Mouse (Mus musculus) limb, embryonic 11.5 days (tissue): ENCODE measurements around the gene Gm21885. TPM values are rescaled to one million over a fixed set of nuclear protein-coding genes. Genes with fewer than 3 reads are reported as not detected.

Experiments
- ATAC-seq: fragments of 200-750 bp; cut with Nextera tagmentation; 2 replicates; pipeline ENCODE4 v1.8.0; 2017; ENCODE audit warnings: low read depth; ENCODE audit not compliant: insufficient number of reproducible peaks, low FRiP score, low TSS enrichment
- DNase-seq: peaks from one replicate; pipeline ENCODE4 v3.0.0-alpha.2; 2015; ENCODE audit warnings: low spot score
- H3K27ac ChIP-seq: fragments of 300-500 bp; sonication (generic); replicated peaks from 2 replicates; pipeline ENCODE4 v1.5.1; 2014; ENCODE audit warnings: low read depth, mild to moderate bottlenecking, low read length
- H3K27me3 ChIP-seq: fragments of 300-500 bp; sonication (generic); 2 replicates; pipeline ENCODE4 v1.6.1; 2014; ENCODE audit warnings: mild to moderate bottlenecking, low read length, mixed read lengths; ENCODE audit not compliant: control insufficient read depth, insufficient read depth
- H3K36me3 ChIP-seq: fragments of 300-500 bp; sonication (generic); 2 replicates; pipeline ENCODE4 v1.6.1; 2014; ENCODE audit warnings: mild to moderate bottlenecking, low read length, moderate library complexity, mixed read lengths; ENCODE audit not compliant: control insufficient read depth, insufficient read depth
- H3K4me1 ChIP-seq: fragments of 300-500 bp; sonication (generic); 2 replicates; pipeline ENCODE4 v1.6.1; 2014; ENCODE audit warnings: low read length, mixed read lengths; ENCODE audit not compliant: control insufficient read depth, insufficient read depth
- H3K4me2 ChIP-seq: fragments of 300-500 bp; sonication (generic); 2 replicates; pipeline ENCODE4 v1.6.1; 2014; ENCODE audit warnings: low read depth, mild to moderate bottlenecking, moderate library complexity; ENCODE audit not compliant: severe bottlenecking
- H3K4me3 ChIP-seq: fragments of 300-500 bp; sonication (generic); 2 replicates; pipeline ENCODE4 v1.5.1; 2014; ENCODE audit warnings: low read depth, low read length
- H3K9ac ChIP-seq: fragments of 300-500 bp; sonication (generic); 2 replicates; pipeline ENCODE4 v1.6.1; 2014; ENCODE audit warnings: mild to moderate bottlenecking, low read length
- H3K9me3 ChIP-seq: fragments of 300-500 bp; sonication (generic); 2 replicates; pipeline ENCODE4 v1.6.1; 2016; ENCODE audit warnings: low read length; ENCODE audit not compliant: control insufficient read depth
- WGBS: fragments of 180-500 bp; shearing (Covaris S2); extraction: QIAGEN DNeasy Blood & Tissue Kit; methylation state at CpG from one replicate; pipeline ENCODE4 v1.1.7; 2014; 5-methylcytosine and 5-hydroxymethylcytosine counted together
- polyA plus RNA-seq: library from polyadenylated mRNA; unstranded; fragments of >200 nt; fragmentation: Nextera tagmentation; extraction: Ambion mirVana; gene quantifications from 2 replicates; pipeline ENCODE4 v1.2.1, GENCODE M21; 2014

Gm21885 gene
- polyA plus RNA-seq, 1 experiment from 2014 or later: 0.52 TPM

DNA sequence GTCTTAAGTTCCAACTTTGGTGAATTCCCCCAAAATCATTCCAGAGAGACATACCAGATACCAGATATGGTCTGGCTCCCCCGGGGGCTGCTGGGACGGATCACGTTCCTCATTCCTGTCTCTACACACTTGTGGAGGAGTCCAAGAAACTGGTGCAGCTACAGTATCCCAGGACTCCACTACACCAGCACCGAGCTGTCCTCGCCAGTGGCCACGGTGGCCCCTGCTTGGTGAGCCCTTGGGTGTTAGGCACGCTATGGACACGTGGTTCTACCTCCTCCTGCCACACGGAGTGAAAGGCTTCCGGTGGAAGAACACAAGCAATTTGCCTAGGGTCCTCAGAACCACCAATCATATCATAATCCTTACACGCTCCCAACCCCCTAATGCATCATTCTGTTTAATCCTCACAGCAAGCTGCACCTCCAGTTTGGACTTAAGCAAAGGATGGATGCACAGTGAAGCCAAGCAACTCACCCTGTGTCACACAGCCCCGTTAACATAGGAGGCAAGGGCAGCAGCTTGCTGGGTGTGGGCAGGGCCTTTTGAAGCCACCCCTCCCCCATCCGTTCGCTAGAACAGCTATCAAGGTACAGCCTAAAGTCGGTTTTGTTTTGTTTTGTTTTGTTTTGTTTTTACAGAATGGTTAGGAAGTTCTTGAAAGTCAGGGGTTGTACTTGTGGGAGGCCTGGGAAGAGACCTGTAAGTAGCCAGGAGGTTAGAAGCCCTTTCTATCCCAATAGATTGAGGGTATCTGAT lies 38.1 kb upstream of the Gm21885 start:
- H3K36me3 ChIP-seq: no peaks in the 10 kb centered on the region; the same call in 1 of the 2 replicates
- 0 out of 2 replicates have a peak overlapping the region, but pooled peaks have one; percentile 16 for H3K4me3 ChIP-seq
- H3K9me3 ChIP-seq: no peaks in the 10 kb centered on the region
- no peaks in the 10 kb centered on the region for H3K27me3 ChIP-seq
- H3K4me1 ChIP-seq: peaks cover 65% of the 10 kb centered on the region
- WGBS: 32% methylated on average over 15 of the region's 15 CpGs
- ATAC-seq: no peak
- peak overlapping the region; percentile 17; the same call in 1 of the 2 replicates for H3K9ac ChIP-seq
- DNase-seq: peak; percentile 46
- H3K4me2 ChIP-seq: peak overlapping the region; percentile 43
- H3K27ac ChIP-seq: peak overlapping the region; percentile 86

DNA sequence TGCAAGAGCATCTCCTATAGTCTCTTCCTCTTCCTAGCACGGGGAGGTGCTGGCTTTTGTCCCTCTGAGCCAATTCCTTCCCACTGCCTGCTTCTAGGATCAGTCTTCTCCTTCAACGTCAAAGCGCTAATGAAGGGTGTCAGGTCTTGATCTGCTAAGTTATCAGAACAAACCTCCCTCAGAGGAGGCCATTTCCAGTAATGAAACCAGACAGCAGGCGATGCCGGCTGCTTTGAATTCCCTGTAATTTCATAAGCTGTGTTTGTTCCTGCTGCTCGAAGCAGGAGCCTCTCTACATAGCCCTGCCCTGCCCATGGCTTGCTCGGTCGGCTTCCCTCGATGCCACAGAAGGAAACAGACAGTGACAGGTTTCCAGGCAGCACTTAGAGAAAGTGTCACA lies 37.3 kb upstream of the Gm21885 start:
- ATAC-seq (no peak), DNase-seq (no peak)
- no peaks in the 10 kb centered on the region for H3K27me3 ChIP-seq
- H3K4me2 ChIP-seq: peak overlapping the region; percentile 1; the same call in 1 of the 2 replicates
- H3K36me3 ChIP-seq: no peaks in the 10 kb centered on the region
- H3K27ac ChIP-seq: no peak overlapping the region; the same call in 1 of the 2 replicates
- 64% methylated on average over 9 of the region's 9 CpGs for WGBS
- peaks cover 62% of the 10 kb centered on the region for H3K4me1 ChIP-seq
- H3K4me3 ChIP-seq: no peak overlapping the region
- no peaks in the 10 kb centered on the region for H3K9me3 ChIP-seq
- no peak overlapping the region for H3K9ac ChIP-seq

DNA sequence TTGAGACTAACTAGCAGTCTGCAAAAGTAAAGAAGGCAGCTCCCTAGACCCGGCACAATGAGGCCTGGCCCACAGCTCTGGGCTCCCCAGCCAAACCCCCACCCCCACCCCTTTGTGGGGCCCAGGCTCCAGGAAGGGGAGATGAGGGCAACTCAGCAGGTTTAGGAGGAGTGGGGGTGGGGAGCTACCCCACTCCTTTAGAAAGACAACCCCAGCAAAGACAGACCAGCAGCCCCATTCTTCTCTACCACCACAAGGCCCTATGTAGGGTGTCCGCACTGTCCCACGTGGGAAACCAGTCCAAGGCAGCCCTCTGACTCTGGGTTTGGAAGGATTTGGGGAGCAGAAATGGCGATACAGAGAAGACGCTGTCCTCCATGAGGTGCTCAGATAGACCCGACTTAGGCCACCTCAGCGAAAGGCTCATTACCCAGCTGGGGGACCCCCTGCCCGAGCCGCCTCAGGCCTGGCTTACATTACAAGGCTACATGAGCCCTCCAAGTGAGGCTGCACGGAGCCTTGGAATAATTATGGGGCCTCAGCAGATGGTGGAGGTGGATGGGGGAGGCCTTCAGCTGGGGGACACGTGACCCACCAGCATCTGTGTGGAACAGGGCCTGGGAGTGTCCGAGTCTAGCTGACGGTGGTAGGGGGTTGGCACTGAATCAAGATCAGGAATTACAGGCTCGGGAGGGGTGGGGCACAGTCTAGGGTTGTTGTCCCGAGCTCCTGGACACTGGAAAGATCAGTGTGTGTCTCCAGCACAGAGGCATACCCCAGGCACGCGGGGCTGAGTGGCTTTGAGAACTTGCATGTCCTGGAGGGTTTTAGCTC lies 35.5 kb upstream of the Gm21885 start, which contains the start of gene Wfikkn2:
Wfikkn2 (minus strand) TSS at position 51 of the 834 bp plus-strand sequence.
- ATAC-seq (peak; percentile 93), DNase-seq (peak; percentile 89)
- Histone ChIP-seq H3K4me1 (peaks cover 52% of the 10 kb centered on the region), H3K4me3 (0 out of 2 replicates have a peak within 1 kb of the TSS, but pooled peaks have one; percentile 1), H3K9ac (peak within 1 kb of the TSS; percentile 40; the same call in 1 of the 2 replicates), H3K9me3 (no peaks in the 10 kb centered on the region), H3K4me2 (peak within 1 kb of the TSS; percentile 1), H3K27me3 (no peaks in the 10 kb centered on the region), H3K36me3 (no peaks in the 10 kb centered on the region), H3K27ac (peak within 1 kb of the TSS; percentile 93)
- 20% methylated on average over 17 of the region's 17 CpGs for WGBS

DNA sequence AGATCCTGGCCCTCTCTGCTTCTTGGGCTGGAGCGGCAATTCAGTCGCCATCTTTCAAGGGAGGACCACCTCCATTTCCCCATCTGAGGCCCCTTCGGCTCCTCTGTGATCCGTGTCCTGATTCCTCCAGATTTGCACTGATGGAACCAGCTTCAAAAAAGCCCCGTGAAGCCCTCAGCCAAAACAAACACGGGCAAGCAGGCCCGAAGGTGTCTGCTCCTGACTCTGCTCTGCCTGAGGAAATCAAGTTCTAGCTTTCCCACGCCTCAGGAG lies 34.9 kb upstream of the Gm21885 start:
- DNase-seq (no peak), ATAC-seq (no peak)
- Histone ChIP-seq H3K4me3 (no peak overlapping the region), H3K36me3 (no peaks in the 10 kb centered on the region), H3K4me2 (no peak overlapping the region; the same call in 1 of the 2 replicates), H3K4me1 (peaks cover 48% of the 10 kb centered on the region), H3K27me3 (no peaks in the 10 kb centered on the region), H3K9me3 (no peaks in the 10 kb centered on the region), H3K9ac (0 out of 2 replicates have a peak overlapping the region, but pooled peaks have one; percentile 32), H3K27ac (peak overlapping the region; percentile 86)
- 49% methylated on average over 8 of the region's 8 CpGs for whole genome bisulfite sequencing

DNA sequence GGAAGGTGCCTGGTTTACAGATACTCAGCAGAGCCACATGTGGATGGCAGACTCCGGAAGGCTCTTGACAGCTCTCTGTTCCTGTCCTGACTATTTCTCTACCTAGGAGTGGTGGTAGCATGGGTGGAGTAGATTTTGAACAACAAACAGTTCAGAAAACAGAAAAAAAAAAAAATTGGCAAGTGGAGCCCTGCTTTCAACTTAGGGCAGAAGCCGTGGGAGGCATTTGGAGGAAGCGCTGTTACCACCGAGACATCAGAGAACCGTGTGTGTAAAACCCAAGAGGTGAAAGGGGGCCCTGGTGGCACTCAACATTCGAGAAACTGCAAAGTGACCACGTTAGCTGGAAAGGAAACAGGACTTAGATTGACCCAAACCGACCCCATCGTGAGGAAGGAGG lies 28.5 kb upstream of the Gm21885 start:
- H3K9ac ChIP-seq: no peak overlapping the region
- H3K9me3 ChIP-seq: no peaks in the 10 kb centered on the region
- no peak overlapping the region for H3K27ac ChIP-seq
- no peaks in the 10 kb centered on the region for H3K27me3 ChIP-seq
- DNase-seq (no peak), ATAC-seq (no peak)
- H3K36me3 ChIP-seq: no peaks in the 10 kb centered on the region
- no peak overlapping the region for H3K4me3 ChIP-seq
- WGBS: 80% methylated on average over 9 of the region's 9 CpGs
- no peak overlapping the region for H3K4me2 ChIP-seq
- H3K4me1 ChIP-seq: no peaks in the 10 kb centered on the region

DNA sequence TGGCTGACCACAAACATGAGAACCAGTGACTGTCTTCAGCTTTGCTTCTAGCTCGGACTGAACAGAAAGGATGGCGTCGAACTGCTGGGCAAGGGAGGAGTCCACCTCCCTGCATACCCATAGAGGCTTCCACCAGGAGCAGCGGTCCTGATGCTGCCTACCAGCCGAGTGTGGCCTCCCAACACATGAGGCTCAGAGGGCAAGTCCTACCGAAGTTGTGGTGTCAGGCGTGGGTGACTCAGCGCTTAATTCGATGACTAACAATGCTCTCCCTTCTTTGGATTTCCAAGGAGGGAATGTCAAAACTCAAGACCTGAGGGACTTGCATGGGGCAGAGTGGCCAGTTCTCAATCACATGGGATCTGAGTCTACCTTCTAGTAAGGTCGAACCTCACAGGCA lies 28.0 kb upstream of the Gm21885 start:
- no peak for DNase-seq
- Histone ChIP-seq H3K27ac (no peak overlapping the region), H3K9me3 (no peaks in the 10 kb centered on the region), H3K4me1 (no peaks in the 10 kb centered on the region), H3K36me3 (no peaks in the 10 kb centered on the region), H3K9ac (no peak overlapping the region), H3K4me2 (no peak overlapping the region), H3K27me3 (no peaks in the 10 kb centered on the region), H3K4me3 (no peak overlapping the region)
- WGBS: 90% methylated on average over 10 of the region's 10 CpGs
- no peak for ATAC-seq

DNA sequence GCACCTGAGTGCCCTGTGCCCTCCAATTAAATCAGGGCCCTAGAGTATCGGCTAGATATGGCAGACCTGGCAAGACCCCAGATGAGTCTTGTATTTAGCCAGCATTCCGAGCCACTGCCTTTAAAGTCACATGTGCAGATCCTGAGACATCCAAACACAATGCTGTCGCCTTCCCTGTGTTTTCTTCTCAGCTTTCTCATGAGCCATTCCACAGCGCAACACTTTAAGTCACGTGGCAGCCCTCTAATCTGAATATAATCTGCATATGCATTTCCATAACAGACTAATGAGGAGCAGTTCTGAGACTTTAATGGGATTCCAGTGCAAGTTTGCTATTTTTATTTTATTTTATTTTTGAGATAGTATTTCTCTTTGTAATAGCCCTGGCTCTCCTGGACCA lies 25.9 kb upstream of the Gm21885 start:
- Histone ChIP-seq H3K4me1 (no peaks in the 10 kb centered on the region), H3K4me2 (no peak overlapping the region), H3K36me3 (no peaks in the 10 kb centered on the region), H3K27me3 (no peaks in the 10 kb centered on the region), H3K9ac (no peak overlapping the region), H3K4me3 (no peak overlapping the region), H3K27ac (no peak overlapping the region), H3K9me3 (no peaks in the 10 kb centered on the region)
- WGBS: 74% methylated on average over 5 of the region's 5 CpGs
- no peak for DNase-seq
- ATAC-seq: no peak

DNA sequence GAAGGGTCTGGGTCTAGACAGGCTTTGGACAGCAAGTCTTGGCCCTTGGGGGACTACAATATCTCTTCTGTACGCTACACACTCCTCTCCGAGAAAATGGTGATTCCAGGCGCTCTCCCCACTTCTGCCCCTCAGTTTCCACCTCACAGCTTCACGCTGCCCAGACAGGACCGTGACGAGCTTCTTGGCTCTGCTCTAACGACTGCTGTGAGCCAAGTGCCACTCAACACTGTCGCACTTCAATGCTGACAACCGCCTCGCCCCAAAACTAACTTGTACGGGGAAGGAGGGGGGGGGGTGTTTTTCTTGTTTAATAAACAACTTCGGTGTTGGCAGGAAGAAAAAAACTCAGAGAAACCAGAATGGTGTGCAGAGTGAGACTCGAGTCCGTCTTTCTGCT lies 23.7 kb upstream of the Gm21885 start:
- Histone ChIP-seq H3K36me3 (no peaks in the 10 kb centered on the region), H3K9ac (no peak overlapping the region), H3K9me3 (no peaks in the 10 kb centered on the region), H3K4me1 (no peaks in the 10 kb centered on the region), H3K4me3 (no peak overlapping the region), H3K4me2 (no peak overlapping the region), H3K27ac (no peak overlapping the region), H3K27me3 (no peaks in the 10 kb centered on the region)
- ATAC-seq: no peak
- WGBS: 79% methylated on average over 14 of the region's 14 CpGs
- DNase-seq: no peak
